Mouse (Mus musculus): ENCODE results near the gene Rbmx. TPM values are rescaled to one million over a fixed set of nuclear protein-coding genes. Genes with fewer than 3 reads are reported as not detected.

Gene Rbmx
- polyA plus RNA-seq, 1 experiment from 2014 or later: 255 TPM

GRCm38 (mm10) chrX:57377096-57377495 is 15.7 kb downstream of the Rbmx start:
- H3K36me3 ChIP-seq (ENCODE audit: control insufficient read depth, insufficient read depth): peaks cover 3% of the 10 kb centered on the region; the same call in 1 of the 2 replicates
- no peaks in the 10 kb centered on the region for H3K27me3 ChIP-seq (replicated peaks; ENCODE audit: control insufficient read depth, insufficient read depth, low read length)
- H3K4me1 ChIP-seq (replicated peaks; ENCODE audit: control insufficient read depth, insufficient read depth, low read length): no peaks in the 10 kb centered on the region
- H3K9ac ChIP-seq (replicated peaks; ENCODE audit: low read depth, low read length): no peak overlapping the region
- ATAC-seq: no peak
- H3K27ac ChIP-seq (ENCODE audit: low read length): no peak overlapping the region
- H3K9me3 ChIP-seq (ENCODE audit: control insufficient read depth, low read length): no peaks in the 10 kb centered on the region
- 75% methylated on average over 3 of the region's 3 CpGs for WGBS
- no peak overlapping the region for H3K4me3 ChIP-seq (replicated peaks; ENCODE audit: low read length)
- no peak overlapping the region for H3K4me2 ChIP-seq (ENCODE audit: low read length)

GRCm38 (mm10) chrX:57374029-57374428 is 18.8 kb downstream of the Rbmx start:
- WGBS: 85% methylated on average over 2 of the region's 2 CpGs
- no peak overlapping the region for H3K4me2 ChIP-seq (ENCODE audit: low read length)
- H3K27me3 ChIP-seq (replicated peaks; ENCODE audit: control insufficient read depth, insufficient read depth, low read length): no peaks in the 10 kb centered on the region
- no peak overlapping the region for H3K4me3 ChIP-seq (replicated peaks; ENCODE audit: low read length)
- no peaks in the 10 kb centered on the region for H3K4me1 ChIP-seq (replicated peaks; ENCODE audit: control insufficient read depth, insufficient read depth, low read length)
- H3K27ac ChIP-seq (ENCODE audit: low read length): no peak overlapping the region
- peaks cover 3% of the 10 kb centered on the region; the same call in 1 of the 2 replicates for H3K36me3 ChIP-seq (ENCODE audit: control insufficient read depth, insufficient read depth)
- no peaks in the 10 kb centered on the region for H3K9me3 ChIP-seq (ENCODE audit: control insufficient read depth, low read length)
- no peak for ATAC-seq
- no peak overlapping the region for H3K9ac ChIP-seq (replicated peaks; ENCODE audit: low read depth, low read length)

GRCm38 (mm10) chrX:57373543-57373942 is 19.3 kb downstream of the Rbmx start:
- H3K9me3 ChIP-seq (ENCODE audit: control insufficient read depth, low read length): no peaks in the 10 kb centered on the region
- H3K4me3 ChIP-seq (replicated peaks; ENCODE audit: low read length): no peak overlapping the region
- WGBS: 97% methylated on average over 2 of the region's 2 CpGs
- no peaks in the 10 kb centered on the region for H3K27me3 ChIP-seq (replicated peaks; ENCODE audit: control insufficient read depth, insufficient read depth, low read length)
- no peak overlapping the region for H3K9ac ChIP-seq (replicated peaks; ENCODE audit: low read depth, low read length)
- H3K27ac ChIP-seq (ENCODE audit: low read length): no peak overlapping the region
- ATAC-seq: no peak
- no peak overlapping the region for H3K4me2 ChIP-seq (ENCODE audit: low read length)
- no peaks in the 10 kb centered on the region for H3K4me1 ChIP-seq (replicated peaks; ENCODE audit: control insufficient read depth, insufficient read depth, low read length)
- no peaks in the 10 kb centered on the region; the same call in 1 of the 2 replicates for H3K36me3 ChIP-seq (ENCODE audit: control insufficient read depth, insufficient read depth)

GRCm38 (mm10) chrX:57372965-57373364 is 19.9 kb downstream of the Rbmx start:
- Histone ChIP-seq H3K9me3 (ENCODE audit: control insufficient read depth, low read length) (no peaks in the 10 kb centered on the region), H3K4me3 (replicated peaks; ENCODE audit: low read length) (no peak overlapping the region), H3K36me3 (ENCODE audit: control insufficient read depth, insufficient read depth) (no peaks in the 10 kb centered on the region; the same call in 1 of the 2 replicates), H3K4me2 (ENCODE audit: low read length) (no peak overlapping the region), H3K27ac (ENCODE audit: low read length) (no peak overlapping the region), H3K9ac (replicated peaks; ENCODE audit: low read depth, low read length) (no peak overlapping the region), H3K27me3 (replicated peaks; ENCODE audit: control insufficient read depth, insufficient read depth, low read length) (no peaks in the 10 kb centered on the region), H3K4me1 (replicated peaks; ENCODE audit: control insufficient read depth, insufficient read depth, low read length) (no peaks in the 10 kb centered on the region)
- ATAC-seq: no peak
- WGBS: 79% methylated on average over 4 of the region's 4 CpGs

GRCm38 (mm10) chrX:57364891-57365569 is 27.8 kb downstream of the Rbmx start:
- Histone ChIP-seq H3K27ac (ENCODE audit: low read length) (no peak overlapping the region), H3K4me3 (replicated peaks; ENCODE audit: low read length) (no peak overlapping the region), H3K36me3 (ENCODE audit: control insufficient read depth, insufficient read depth) (no peaks in the 10 kb centered on the region), H3K4me2 (ENCODE audit: low read length) (no peak overlapping the region), H3K9me3 (ENCODE audit: control insufficient read depth, low read length) (no peaks in the 10 kb centered on the region), H3K27me3 (replicated peaks; ENCODE audit: control insufficient read depth, insufficient read depth, low read length) (no peaks in the 10 kb centered on the region), H3K9ac (replicated peaks; ENCODE audit: low read depth, low read length) (no peak overlapping the region), H3K4me1 (replicated peaks; ENCODE audit: control insufficient read depth, insufficient read depth, low read length) (no peaks in the 10 kb centered on the region)
- WGBS: 72% methylated on average over 2 of the region's 2 CpGs
- ATAC-seq: no peak

GRCm38 (mm10) chrX:57359316-57359715 is 33.5 kb downstream of the Rbmx start:
- Histone ChIP-seq H3K27me3 (replicated peaks; ENCODE audit: control insufficient read depth, insufficient read depth, low read length) (no peaks in the 10 kb centered on the region), H3K4me3 (replicated peaks; ENCODE audit: low read length) (no peak overlapping the region)

GRCm38 (mm10) chrX:57339220-57339619 is 53.6 kb downstream of the Rbmx start:
- Histone ChIP-seq H3K4me1 (replicated peaks; ENCODE audit: control insufficient read depth, insufficient read depth, low read length) (no peaks in the 10 kb centered on the region), H3K4me2 (ENCODE audit: low read length) (no peak overlapping the region; the same call in 1 of the 2 replicates), H3K27ac (ENCODE audit: low read length) (no peak overlapping the region), H3K36me3 (ENCODE audit: control insufficient read depth, insufficient read depth) (no peaks in the 10 kb centered on the region), H3K4me3 (replicated peaks; ENCODE audit: low read length) (no peak overlapping the region), H3K9me3 (ENCODE audit: control insufficient read depth, low read length) (no peaks in the 10 kb centered on the region), H3K27me3 (replicated peaks; ENCODE audit: control insufficient read depth, insufficient read depth, low read length) (no peaks in the 10 kb centered on the region), H3K9ac (replicated peaks; ENCODE audit: low read depth, low read length) (no peak overlapping the region)
- 0 out of 2 replicates have a peak, but pooled peaks have one; percentile 20 for ATAC-seq
- 61% methylated on average over 4 of the region's 4 CpGs for WGBS

More at GRCm38 (mm10) chrX:57359316-57359715, 33.5 kb downstream of the Rbmx start:
- Histone ChIP-seq H3K9me3 (ENCODE audit: control insufficient read depth, low read length) (no peaks in the 10 kb centered on the region), H3K27ac (ENCODE audit: low read length) (no peak overlapping the region), H3K36me3 (ENCODE audit: control insufficient read depth, insufficient read depth) (no peaks in the 10 kb centered on the region), H3K4me1 (replicated peaks; ENCODE audit: control insufficient read depth, insufficient read depth, low read length) (no peaks in the 10 kb centered on the region), H3K4me2 (ENCODE audit: low read length) (no peak overlapping the region), H3K9ac (replicated peaks; ENCODE audit: low read depth, low read length) (no peak overlapping the region)
- ATAC-seq: no peak
- WGBS: 59% methylated on average over 1 of the region's 1 CpGs

GRCm38 (mm10) chrX:57338371-57339211 is 54.2 kb downstream of the Rbmx start, which contains the start of gene Arhgef6:
TSS of gene Arhgef6 (minus strand) at chrX:57338729.
- no peak within 1 kb of the TSS; the same call in 1 of the 2 replicates for H3K4me2 ChIP-seq (ENCODE audit: low read length)
- no peak within 1 kb of the TSS for H3K4me3 ChIP-seq (replicated peaks; ENCODE audit: low read length)
- peak; percentile 84 for ATAC-seq
- no peak within 1 kb of the TSS; the same call in 1 of the 2 replicates for H3K27ac ChIP-seq (ENCODE audit: low read length)
- no peaks in the 10 kb centered on the region for H3K27me3 ChIP-seq (replicated peaks; ENCODE audit: control insufficient read depth, insufficient read depth, low read length)
- H3K4me1 ChIP-seq (replicated peaks; ENCODE audit: control insufficient read depth, insufficient read depth, low read length): no peaks in the 10 kb centered on the region
- 65% methylated on average over 18 of the region's 18 CpGs for WGBS
- no peak within 1 kb of the TSS for H3K9ac ChIP-seq (replicated peaks; ENCODE audit: low read depth, low read length)
- H3K36me3 ChIP-seq (ENCODE audit: control insufficient read depth, insufficient read depth): no peaks in the 10 kb centered on the region
- H3K9me3 ChIP-seq (ENCODE audit: control insufficient read depth, low read length): no peaks in the 10 kb centered on the region

GRCm38 (mm10) chrX:57337582-57337981 is 55.3 kb downstream of the Rbmx start:
- Histone ChIP-seq H3K4me3 (replicated peaks; ENCODE audit: low read length) (no peak overlapping the region), H3K9ac (replicated peaks; ENCODE audit: low read depth, low read length) (no peak overlapping the region), H3K4me2 (ENCODE audit: low read length) (no peak overlapping the region), H3K9me3 (ENCODE audit: control insufficient read depth, low read length) (no peaks in the 10 kb centered on the region), H3K27me3 (replicated peaks; ENCODE audit: control insufficient read depth, insufficient read depth, low read length) (no peaks in the 10 kb centered on the region), H3K27ac (ENCODE audit: low read length) (no peak overlapping the region), H3K36me3 (ENCODE audit: control insufficient read depth, insufficient read depth) (no peaks in the 10 kb centered on the region), H3K4me1 (replicated peaks; ENCODE audit: control insufficient read depth, insufficient read depth, low read length) (no peaks in the 10 kb centered on the region)
- ATAC-seq: no peak

Data from forebrain, embryonic 16.5 days (tissue).